Mouse (Mus musculus) embryo, embryonic 10.5 days (tissue): ENCODE measurements around the gene Hdgfl2.

ENCODE experiments used
- DNase-seq: peaks from one replicate; pipeline ENCODE4 v3.0.0-alpha.2; 2015; ENCODE audit warnings: low spot score

The Hdgfl2 gene

GRCm38 (mm10) chr17:56131136-56131535 lies 51.7 kb downstream of the Hdgfl2 start:
- DNase-seq: no peak

- DNase-seq: peak; percentile 58
Observed at GRCm38 (mm10) chr17:56131814-56132213, 52.4 kb downstream of the Hdgfl2 start.

- peak; percentile 75 for DNase-seq
Observed at GRCm38 (mm10) chr17:56132661-56133060, 53.2 kb downstream of the Hdgfl2 start.

GRCm38 (mm10) chr17:56133457-56134363 lies 54.3 kb downstream of the Hdgfl2 start:
- peak; percentile 66 for DNase-seq

- peak; percentile 76 for DNase-seq
Observed at GRCm38 (mm10) chr17:56134463-56134971, 55.1 kb downstream of the Hdgfl2 start.

- DNase-seq: no peak
Observed at GRCm38 (mm10) chr17:56136558-56136957, 57.1 kb downstream of the Hdgfl2 start.

- DNase-seq: no peak
Observed at GRCm38 (mm10) chr17:56137839-56138613, 58.6 kb downstream of the Hdgfl2 start.

GRCm38 (mm10) chr17:56139355-56139754 lies 59.9 kb downstream of the Hdgfl2 start:
- no peak for DNase-seq

GRCm38 (mm10) chr17:56139858-56140595 lies 60.6 kb downstream of the Hdgfl2 start, which contains the start of gene Sema6b:
TSS of gene Sema6b (minus strand) at chr17:56140343.
- DNase-seq: peak; percentile 74

GRCm38 (mm10) chr17:56141702-56142605 lies 62.5 kb downstream of the Hdgfl2 start:
- peak; percentile 71 for DNase-seq

GRCm38 (mm10) chr17:56144546-56144945 lies 65.1 kb downstream of the Hdgfl2 start:
- DNase-seq: no peak

GRCm38 (mm10) chr17:56146131-56146530 lies 66.7 kb downstream of the Hdgfl2 start:
- DNase-seq: no peak

- DNase-seq: no peak
Observed at GRCm38 (mm10) chr17:56147420-56147819, 68.0 kb downstream of the Hdgfl2 start.

- no peak for DNase-seq
Observed at GRCm38 (mm10) chr17:56148280-56148679, 68.8 kb downstream of the Hdgfl2 start.

- DNase-seq: no peak
Observed at GRCm38 (mm10) chr17:56148790-56149618, 69.6 kb downstream of the Hdgfl2 start.

- DNase-seq: no peak
Observed at GRCm38 (mm10) chr17:56149897-56150296, 70.5 kb downstream of the Hdgfl2 start.
